Mouse (Mus musculus): ENCODE data around the gene Tnrc6b.

The Tnrc6b gene

GRCm38 (mm10) chr15:80913803-80914202, 202.7 kb downstream of the Tnrc6b start:
- no peak for DNase-seq (ENCODE audit: low read depth, low spot score)

GRCm38 (mm10) chr15:80915850-80916249, 204.7 kb downstream of the Tnrc6b start:
- no peak for DNase-seq (ENCODE audit: low read depth, low spot score)

GRCm38 (mm10) chr15:80916621-80917020, 205.5 kb downstream of the Tnrc6b start:
- no peak for DNase-seq (ENCODE audit: low read depth, low spot score)

GRCm38 (mm10) chr15:80920346-80920745, 209.2 kb downstream of the Tnrc6b start:
- no peak for DNase-seq (ENCODE audit: low read depth, low spot score)

GRCm38 (mm10) chr15:80921781-80922180, 210.7 kb downstream of the Tnrc6b start:
- DNase-seq (ENCODE audit: low read depth, low spot score) = peak; percentile 65

GRCm38 (mm10) chr15:80924211-80924610, 213.1 kb downstream of the Tnrc6b start:
- DNase-seq (ENCODE audit: low read depth, low spot score) = peak; percentile 39

- no peak for DNase-seq (ENCODE audit: low read depth, low spot score)
These were observed 217.8 kb downstream of the Tnrc6b start for GRCm38 (mm10) chr15:80928811-80929355.

GRCm38 (mm10) chr15:80930048-80930571, 219.0 kb downstream of the Tnrc6b start:
- DNase-seq (ENCODE audit: low read depth, low spot score) = peak; percentile 78

GRCm38 (mm10) chr15:80930676-80931320, 219.7 kb downstream of the Tnrc6b start:
- peak; percentile 70 for DNase-seq (ENCODE audit: low read depth, low spot score)

- DNase-seq (ENCODE audit: low read depth, low spot score) = no peak
These were observed 220.3 kb downstream of the Tnrc6b start for GRCm38 (mm10) chr15:80931345-80931960.

- no peak for DNase-seq (ENCODE audit: low read depth, low spot score)
These were observed 223.7 kb downstream of the Tnrc6b start for GRCm38 (mm10) chr15:80934841-80935240.

GRCm38 (mm10) chr15:80936686-80937085, 225.6 kb downstream of the Tnrc6b start:
- DNase-seq (ENCODE audit: low read depth, low spot score) = no peak

- no peak for DNase-seq (ENCODE audit: low read depth, low spot score)
These were observed 227.5 kb downstream of the Tnrc6b start for GRCm38 (mm10) chr15:80938615-80939014.

- DNase-seq (ENCODE audit: low read depth, low spot score) = no peak
These were observed 228.3 kb downstream of the Tnrc6b start for GRCm38 (mm10) chr15:80939401-80939800.

- no peak for DNase-seq (ENCODE audit: low read depth, low spot score)
These were observed 230.4 kb downstream of the Tnrc6b start for GRCm38 (mm10) chr15:80941468-80942040.

- peak; percentile 73 for DNase-seq (ENCODE audit: low read depth, low spot score)
These were observed 234.7 kb downstream of the Tnrc6b start for GRCm38 (mm10) chr15:80945851-80946250.

- DNase-seq (ENCODE audit: low read depth, low spot score) = peak; percentile 93
These were observed 237.3 kb downstream of the Tnrc6b start, which contains the start of gene Adsl for GRCm38 (mm10) chr15:80948145-80949135. TSS of gene Adsl (plus strand) at chr15:80948490.

GRCm38 (mm10) chr15:80949431-80949830, 238.3 kb downstream of the Tnrc6b start:
- no peak for DNase-seq (ENCODE audit: low read depth, low spot score)

- DNase-seq (ENCODE audit: low read depth, low spot score) = no peak
These were observed 238.9 kb downstream of the Tnrc6b start for GRCm38 (mm10) chr15:80950055-80950454.

- DNase-seq (ENCODE audit: low read depth, low spot score) = no peak
These were observed 242.9 kb downstream of the Tnrc6b start for GRCm38 (mm10) chr15:80953971-80954370.

- DNase-seq (ENCODE audit: low read depth, low spot score) = no peak
These were observed 243.7 kb downstream of the Tnrc6b start for GRCm38 (mm10) chr15:80954861-80955260.
